Mouse (Mus musculus): Measurements from ENCODE around the gene Rnd1.

Gene Rnd1

DNA sequence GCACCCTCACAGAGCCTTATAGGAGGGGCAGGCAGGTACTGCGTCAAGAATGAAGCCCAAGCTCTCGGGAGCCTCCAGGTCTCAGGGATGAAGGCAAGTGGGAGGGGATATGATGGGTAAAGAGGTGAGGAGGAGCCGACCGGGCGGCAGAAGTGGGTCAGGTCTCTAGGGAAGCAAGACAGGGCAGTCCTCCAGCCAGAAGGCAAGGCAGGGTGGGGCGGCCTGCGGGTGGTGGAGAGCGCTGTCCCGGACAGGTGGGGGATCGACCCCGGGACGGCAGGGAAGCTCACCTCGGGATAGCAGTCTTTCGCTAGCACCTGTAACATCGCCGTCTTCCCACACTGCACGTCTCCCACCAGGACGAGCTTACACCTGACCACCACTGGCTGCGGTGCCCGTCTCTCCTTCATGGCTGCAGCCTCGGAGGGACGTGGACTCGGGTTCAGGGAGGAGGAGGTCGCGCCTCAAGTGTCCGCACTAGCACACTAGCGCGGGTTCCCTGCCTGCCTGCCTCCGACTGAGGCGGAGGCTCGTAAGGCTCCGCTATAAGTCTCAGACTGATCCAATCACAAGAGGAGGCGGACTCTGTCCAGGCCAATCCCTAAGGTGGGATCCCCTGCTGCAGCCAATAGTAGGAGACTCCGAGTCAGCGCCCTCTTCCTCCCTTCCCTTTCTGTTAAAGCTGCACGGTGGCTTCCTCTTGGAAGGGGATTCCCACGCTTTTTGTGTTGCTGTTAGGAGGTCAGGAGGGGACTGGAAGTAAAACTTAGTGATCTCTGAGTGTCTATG is at the start of gene Rnd1:
Rnd1 (minus strand) TSS at position 522 of the 789 bp plus-strand sequence.
- peak; percentile 88 for DNase-seq (ENCODE audit: low read depth, low spot score)

DNA sequence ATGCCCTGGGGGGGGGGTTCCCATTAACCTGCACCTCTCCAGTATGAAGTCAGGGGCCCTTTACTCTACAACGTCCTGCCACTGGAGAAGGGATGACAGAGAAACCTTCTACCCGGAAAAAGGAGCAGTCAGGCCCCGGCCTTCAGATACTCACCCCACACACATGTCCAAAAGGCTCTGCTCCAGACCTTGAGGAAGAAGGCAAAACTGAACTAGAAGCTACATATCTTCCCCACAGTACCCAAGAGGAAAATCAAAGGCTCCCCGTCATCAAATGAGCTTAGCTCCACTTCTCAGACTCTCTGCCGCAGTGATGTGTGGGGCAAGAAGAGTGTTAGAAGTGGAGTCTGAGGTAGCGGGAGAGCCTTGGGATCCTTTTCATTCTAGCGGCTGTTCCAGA is 49.5 kb upstream of the Rnd1 start:
- DNase-seq (ENCODE audit: low read depth, low spot score) = no peak

GRCm38 (mm10) chr15:98726079-98726478 is 48.8 kb upstream of the Rnd1 start:
- DNase-seq (ENCODE audit: low read depth, low spot score) = no peak

GRCm38 (mm10) chr15:98724441-98724840 is 47.2 kb upstream of the Rnd1 start:
- no peak for DNase-seq (ENCODE audit: low read depth, low spot score)

DNA sequence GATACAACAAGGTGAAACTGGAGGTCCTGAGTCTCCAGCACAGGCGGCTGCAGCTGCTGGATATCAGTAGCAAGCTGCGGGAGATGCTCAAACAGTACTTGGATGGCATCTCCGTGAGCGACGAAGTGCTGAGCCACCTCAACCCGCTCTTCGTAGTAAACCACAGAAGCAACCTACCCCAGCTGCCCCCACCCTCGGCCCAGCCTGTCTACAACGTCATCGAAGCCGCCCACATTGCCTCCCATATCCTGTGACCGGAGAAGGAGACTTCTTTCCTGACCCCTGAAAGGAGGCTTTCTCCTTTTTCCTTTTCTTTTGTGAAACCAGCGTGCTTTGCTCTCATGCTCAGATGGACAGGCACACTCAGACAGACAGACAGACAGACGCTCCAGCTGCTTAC is 45.6 kb upstream of the Rnd1 start:
- DNase-seq (ENCODE audit: low read depth, low spot score) = no peak

- DNase-seq (ENCODE audit: low read depth, low spot score) = no peak
These were observed 44.9 kb upstream of the Rnd1 start for GRCm38 (mm10) chr15:98722191-98722590.

GRCm38 (mm10) chr15:98717301-98717700 is 40.0 kb upstream of the Rnd1 start:
- no peak for DNase-seq (ENCODE audit: low read depth, low spot score)

DNA sequence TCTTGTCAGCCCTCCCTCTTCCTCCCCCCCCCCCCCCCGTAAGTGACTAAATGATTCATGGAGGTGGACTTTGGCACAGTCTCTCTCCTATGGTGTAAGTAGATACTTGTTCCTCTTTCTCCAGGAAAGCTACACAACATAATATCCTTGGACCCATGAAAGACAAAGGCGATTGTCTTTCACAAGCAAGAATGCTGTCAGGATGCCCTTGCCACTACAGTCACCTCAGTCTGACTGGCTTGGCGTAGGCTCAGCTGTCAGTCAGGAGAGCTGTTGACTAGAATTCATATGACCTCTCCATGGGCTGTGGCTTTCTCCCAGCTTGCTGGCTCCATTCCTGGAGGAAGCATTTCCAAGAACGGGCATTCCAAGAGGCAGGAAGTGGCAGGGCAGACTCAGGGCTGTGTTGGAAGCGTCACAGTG is 37.0 kb upstream of the Rnd1 start:
- no peak for DNase-seq (ENCODE audit: low read depth, low spot score)

DNA sequence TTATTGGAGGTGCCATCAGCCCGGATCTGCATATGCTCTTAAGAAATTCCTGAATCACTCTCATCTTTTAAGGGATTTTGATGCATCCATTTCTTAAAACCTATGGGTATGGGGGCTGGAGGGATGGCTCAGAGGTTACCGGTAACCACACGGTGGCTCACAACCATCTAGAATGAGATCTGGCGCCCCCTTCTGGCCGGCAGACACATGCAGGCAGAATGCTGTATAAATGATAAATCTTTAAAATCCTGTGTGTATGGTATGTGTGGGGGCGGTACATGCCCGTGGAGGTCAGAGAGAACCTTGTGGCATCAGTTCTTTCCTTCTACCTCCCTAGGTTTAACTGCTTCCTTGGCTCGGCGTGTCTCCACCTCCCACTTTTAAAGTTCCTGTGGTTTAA is 33.2 kb upstream of the Rnd1 start:
- DNase-seq (ENCODE audit: low read depth, low spot score) = no peak

DNA sequence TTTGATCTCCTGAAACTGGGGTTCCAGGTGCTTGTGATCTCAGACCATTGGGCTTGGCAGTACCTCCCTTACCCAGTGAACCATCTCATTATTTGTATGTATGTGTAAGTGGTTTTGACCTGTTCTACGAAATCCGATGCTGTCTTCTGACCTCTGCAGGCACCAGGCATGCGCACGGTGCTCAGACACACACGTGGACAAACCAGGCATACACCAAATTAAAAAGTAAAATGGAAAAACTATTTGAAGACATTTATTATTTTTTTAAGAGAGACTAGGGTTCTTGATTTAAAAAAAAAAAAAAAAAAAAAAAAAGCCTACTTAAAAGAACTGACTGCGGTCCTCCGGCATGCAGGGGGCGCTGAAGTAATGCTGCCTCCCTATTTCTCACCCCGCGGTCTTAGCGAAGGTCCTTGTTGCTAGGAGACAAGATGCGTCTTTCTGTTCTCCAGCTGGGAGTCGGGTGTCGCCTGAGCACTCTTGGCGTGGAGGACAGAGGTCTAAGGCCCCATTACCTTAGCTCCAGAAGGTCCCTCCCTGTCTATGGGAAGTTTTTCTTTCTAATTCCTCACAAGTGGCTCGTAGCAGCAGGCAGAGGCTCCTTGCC is 30.6 kb upstream of the Rnd1 start, which contains the start of gene Ccdc65:
Ccdc65 (plus strand) TSS at position 442 of the 607 bp plus-strand sequence.
- peak; percentile 64 for DNase-seq (ENCODE audit: low read depth, low spot score)

GRCm38 (mm10) chr15:98704312-98704711 is 27.1 kb upstream of the Rnd1 start:
- DNase-seq (ENCODE audit: low read depth, low spot score) = no peak

- no peak for DNase-seq (ENCODE audit: low read depth, low spot score)
These were observed 22.2 kb upstream of the Rnd1 start for GRCm38 (mm10) chr15:98699190-98700105.

DNA sequence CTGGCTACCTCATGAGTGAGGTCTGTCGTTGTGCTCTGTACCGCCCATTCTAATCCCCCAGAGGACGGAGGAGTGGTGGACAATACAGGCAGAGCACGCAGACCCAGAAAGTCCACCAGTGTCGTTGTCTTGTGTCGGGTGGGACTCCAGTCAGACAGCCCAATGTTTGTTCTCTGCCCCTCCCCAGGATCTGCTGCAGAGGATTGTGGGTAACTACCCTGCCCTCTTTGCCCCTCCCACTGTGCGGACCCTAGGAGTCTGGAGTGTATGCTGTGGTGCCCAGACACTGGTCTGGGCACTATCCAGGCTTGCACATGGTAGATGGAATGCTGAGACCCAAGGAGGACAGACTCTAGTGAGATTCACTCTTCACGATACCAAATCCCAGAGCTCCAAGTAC is 19.0 kb upstream of the Rnd1 start:
- DNase-seq (ENCODE audit: low read depth, low spot score) = no peak

- no peak for DNase-seq (ENCODE audit: low read depth, low spot score)
These were observed 18.5 kb upstream of the Rnd1 start for GRCm38 (mm10) chr15:98695726-98696125.

DNA sequence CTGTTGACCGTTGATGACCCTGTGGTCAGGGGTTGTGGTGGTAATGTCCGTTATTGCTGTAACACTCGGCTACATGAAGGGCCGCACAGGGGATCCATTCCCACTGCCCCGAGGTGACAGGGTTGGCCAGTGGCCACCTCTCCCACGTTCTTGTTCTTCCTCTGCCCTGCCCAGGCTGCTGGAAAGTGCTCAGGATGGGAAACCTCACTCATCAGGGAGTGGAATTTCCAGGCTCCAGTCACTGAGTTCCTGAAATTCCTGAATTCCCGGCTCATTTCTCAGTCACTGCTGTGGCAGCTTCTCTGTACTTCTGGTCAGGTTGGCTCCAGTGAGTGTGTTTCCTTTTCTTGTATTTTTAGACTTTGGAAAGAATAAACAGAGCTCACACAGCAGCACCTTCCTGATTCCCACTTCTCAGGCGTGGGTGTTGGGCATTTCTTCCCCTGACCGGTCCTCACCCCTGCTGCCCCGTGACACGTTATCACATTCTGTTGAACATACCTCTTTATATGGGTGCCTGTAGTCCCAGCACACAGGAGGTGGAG is 15.0 kb upstream of the Rnd1 start:
- DNase-seq (ENCODE audit: low read depth, low spot score) = no peak

- no peak for DNase-seq (ENCODE audit: low read depth, low spot score)
These were observed 14.4 kb upstream of the Rnd1 start for GRCm38 (mm10) chr15:98691486-98692147.

- DNase-seq (ENCODE audit: low read depth, low spot score) = no peak
These were observed 12.4 kb upstream of the Rnd1 start for GRCm38 (mm10) chr15:98689682-98690081.

DNA sequence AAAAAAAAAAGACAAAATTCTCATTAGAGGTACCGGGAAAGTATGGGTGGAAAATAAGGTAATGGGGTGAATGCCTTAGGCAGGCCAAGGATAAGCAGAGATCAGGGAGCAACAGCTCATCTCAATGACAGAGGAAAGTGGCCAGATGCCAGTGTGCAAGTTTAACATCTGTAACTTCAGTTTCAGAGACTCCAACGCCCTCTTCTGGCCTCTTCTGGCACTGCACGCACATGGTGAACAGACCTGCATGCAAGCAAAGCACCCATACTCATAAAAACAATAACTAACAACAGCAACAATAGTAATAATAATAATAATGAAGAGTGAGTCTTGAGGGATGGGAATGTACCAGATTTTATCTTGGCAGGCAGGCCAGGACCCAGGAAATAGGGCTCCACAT is 8.7 kb upstream of the Rnd1 start:
- DNase-seq (ENCODE audit: low read depth, low spot score) = no peak

DNA sequence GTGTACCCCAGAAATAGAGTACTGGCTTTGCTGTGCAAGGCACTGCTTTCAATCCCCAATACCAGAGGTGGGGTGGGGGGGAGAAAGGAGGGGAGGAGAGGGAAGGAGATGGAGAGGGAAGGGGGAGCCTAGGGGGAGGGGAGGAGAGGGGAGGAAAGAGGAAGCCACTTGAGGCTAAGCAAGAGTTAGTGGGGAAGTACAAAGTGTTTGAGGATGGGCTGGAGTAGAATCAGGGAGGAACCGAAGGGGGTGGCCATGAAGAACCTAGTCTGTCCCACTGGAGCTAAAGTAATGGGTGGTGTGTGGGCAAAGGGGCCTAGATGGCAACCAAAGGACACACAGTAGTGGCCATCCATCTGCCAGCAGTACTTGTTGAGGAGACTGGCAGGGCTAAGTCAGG is 6.5 kb upstream of the Rnd1 start:
- no peak for DNase-seq (ENCODE audit: low read depth, low spot score)

GRCm38 (mm10) chr15:98683177-98683576 is 5.9 kb upstream of the Rnd1 start:
- DNase-seq (ENCODE audit: low read depth, low spot score) = no peak

- DNase-seq (ENCODE audit: low read depth, low spot score) = no peak
These were observed 4.4 kb upstream of the Rnd1 start for GRCm38 (mm10) chr15:98681633-98682032.
